Mouse (Mus musculus): Measurements from ENCODE around the gene Rmnd5b. TPM values are rescaled to one million over a fixed set of nuclear protein-coding genes. Genes with fewer than 3 reads are reported as not detected.
"Not testable (repeated sequence)": the region's sequence is repeated elsewhere in the genome, so short reads cannot be mapped to it uniquely, and the experiment has no call there.

Rmnd5b gene
- polyA plus RNA-seq, 1 experiment from 2014 or later = 77.7 TPM

- H3K4me2 ChIP-seq (replicated peaks); H3K9me3 ChIP-seq; ATAC-seq (replicated peaks); H3K4me3 ChIP-seq; H3K27ac ChIP-seq (replicated peaks); H3K27me3 ChIP-seq; H3K9ac ChIP-seq (replicated peaks): not testable (repeated sequence)
- Histone ChIP-seq H3K4me1 (peaks cover 22% of the 10 kb centered on the region), H3K36me3 (peaks cover 11% of the 10 kb centered on the region)
- 95% methylated on average over 7 of the region's 7 CpGs for WGBS
These were observed 2.5 kb downstream of the Rmnd5b start for GRCm38 (mm10) chr11:51633200-51633599.

GRCm38 (mm10) chr11:51632130-51632753 is 3.5 kb downstream of the Rmnd5b start:
- no peak for ATAC-seq (replicated peaks)
- WGBS = 92% methylated on average over 6 of the region's 6 CpGs

GRCm38 (mm10) chr11:51629651-51630314 is 5.9 kb downstream of the Rmnd5b start:
- Histone ChIP-seq H3K9ac (replicated peaks) (no peak overlapping the region), H3K27ac (replicated peaks) (no peak overlapping the region), H3K36me3 (peaks cover 42% of the 10 kb centered on the region), H3K9me3 (no peaks in the 10 kb centered on the region), H3K4me1 (peaks cover 6% of the 10 kb centered on the region), H3K27me3 (no peaks in the 10 kb centered on the region), H3K4me2 (replicated peaks) (no peak overlapping the region), H3K4me3 (no peak overlapping the region)
- ATAC-seq (replicated peaks) = no peak
- WGBS = 87% methylated on average over 15 of the region's 15 CpGs

More at GRCm38 (mm10) chr11:51632130-51632753, 3.5 kb downstream of the Rmnd5b start:
- peaks cover 22% of the 10 kb centered on the region for H3K4me1 ChIP-seq
- no peaks in the 10 kb centered on the region for H3K27me3 ChIP-seq
- no peak overlapping the region for H3K27ac ChIP-seq (replicated peaks)
- peaks cover 21% of the 10 kb centered on the region for H3K36me3 ChIP-seq
- no peaks in the 10 kb centered on the region for H3K9me3 ChIP-seq
- H3K4me3 ChIP-seq = no peak overlapping the region
- no peak overlapping the region for H3K4me2 ChIP-seq (replicated peaks)
- no peak overlapping the region for H3K9ac ChIP-seq (replicated peaks)

GRCm38 (mm10) chr11:51627907-51628306 is 7.8 kb downstream of the Rmnd5b start:
- no peak for ATAC-seq (replicated peaks)
- Histone ChIP-seq H3K9ac (replicated peaks) (no peak overlapping the region), H3K27ac (replicated peaks) (no peak overlapping the region), H3K4me3 (no peak overlapping the region), H3K4me1 (no peaks in the 10 kb centered on the region), H3K4me2 (replicated peaks) (no peak overlapping the region), H3K9me3 (no peaks in the 10 kb centered on the region), H3K27me3 (no peaks in the 10 kb centered on the region), H3K36me3 (peaks cover 60% of the 10 kb centered on the region)
- WGBS = 94% methylated on average over 8 of the region's 8 CpGs

- Histone ChIP-seq H3K4me3 (no peak overlapping the region), H3K27ac (replicated peaks) (no peak overlapping the region), H3K9ac (replicated peaks) (no peak overlapping the region), H3K9me3 (no peaks in the 10 kb centered on the region), H3K4me1 (no peaks in the 10 kb centered on the region), H3K4me2 (replicated peaks) (no peak overlapping the region), H3K36me3 (peaks cover 65% of the 10 kb centered on the region), H3K27me3 (no peaks in the 10 kb centered on the region)
- no peak for ATAC-seq (replicated peaks)
- WGBS = 97% methylated on average over 9 of the region's 9 CpGs
These were observed 8.3 kb downstream of the Rmnd5b start for GRCm38 (mm10) chr11:51627425-51627824.

GRCm38 (mm10) chr11:51625187-51625820 is 10.4 kb downstream of the Rmnd5b start:
- Histone ChIP-seq H3K4me1 (peaks cover 12% of the 10 kb centered on the region), H3K9ac (replicated peaks) (no peak overlapping the region), H3K27ac (replicated peaks) (no peak overlapping the region), H3K4me3 (no peak overlapping the region), H3K4me2 (replicated peaks) (no peak overlapping the region), H3K9me3 (no peaks in the 10 kb centered on the region), H3K27me3 (no peaks in the 10 kb centered on the region), H3K36me3 (peaks cover 73% of the 10 kb centered on the region)
- no peak for ATAC-seq (replicated peaks)
- WGBS = 83% methylated on average over 5 of the region's 5 CpGs

- H3K36me3 ChIP-seq = peaks cover 60% of the 10 kb centered on the region
- WGBS = 92% methylated on average over 7 of the region's 7 CpGs
- H3K4me2 ChIP-seq (replicated peaks) = no peak overlapping the region
- no peak overlapping the region for H3K4me3 ChIP-seq
- peaks cover 20% of the 10 kb centered on the region for H3K4me1 ChIP-seq
- ATAC-seq (replicated peaks) = no peak
- no peak overlapping the region for H3K9ac ChIP-seq (replicated peaks)
- H3K9me3 ChIP-seq = no peaks in the 10 kb centered on the region
- H3K27ac ChIP-seq (replicated peaks) = no peak overlapping the region
- no peaks in the 10 kb centered on the region for H3K27me3 ChIP-seq
These were observed 12.7 kb downstream of the Rmnd5b start for GRCm38 (mm10) chr11:51622971-51623491.

- Histone ChIP-seq H3K4me2 (replicated peaks) (no peak overlapping the region), H3K4me3 (no peak overlapping the region)
- no peak for ATAC-seq (replicated peaks)
These were observed 13.9 kb downstream of the Rmnd5b start for GRCm38 (mm10) chr11:51621776-51622175.

GRCm38 (mm10) chr11:51620084-51620483 is 15.6 kb downstream of the Rmnd5b start:
- no peaks in the 10 kb centered on the region for H3K27me3 ChIP-seq
- 2% methylated on average over 11 of the region's 11 CpGs for WGBS
- H3K27ac ChIP-seq (replicated peaks) = no peak overlapping the region
- peak overlapping the region; percentile 84 for H3K4me2 ChIP-seq (replicated peaks)
- H3K36me3 ChIP-seq = peaks cover 34% of the 10 kb centered on the region
- peak overlapping the region; percentile 91 for H3K4me3 ChIP-seq
- no peak for ATAC-seq (replicated peaks)
- H3K9me3 ChIP-seq = no peaks in the 10 kb centered on the region
- H3K9ac ChIP-seq (replicated peaks) = peak overlapping the region; percentile 69
- H3K4me1 ChIP-seq = peaks cover 29% of the 10 kb centered on the region

More at GRCm38 (mm10) chr11:51621776-51622175, 13.9 kb downstream of the Rmnd5b start:
- H3K27me3 ChIP-seq = no peaks in the 10 kb centered on the region
- no peak overlapping the region for H3K27ac ChIP-seq (replicated peaks)
- H3K36me3 ChIP-seq = peaks cover 48% of the 10 kb centered on the region
- WGBS = 91% methylated on average over 2 of the region's 2 CpGs
- H3K9me3 ChIP-seq = no peaks in the 10 kb centered on the region
- H3K4me1 ChIP-seq = peaks cover 20% of the 10 kb centered on the region
- H3K9ac ChIP-seq (replicated peaks) = no peak overlapping the region

GRCm38 (mm10) chr11:51619409-51620060 is 16.2 kb downstream of the Rmnd5b start, which contains the start of gene Nhp2:
Nhp2 (plus strand) TSS chr11:51619735.
- H3K9ac ChIP-seq (replicated peaks) = peak within 1 kb of the TSS; percentile 69
- H3K4me2 ChIP-seq (replicated peaks) = peak within 1 kb of the TSS; percentile 84
- H3K27me3 ChIP-seq = no peaks in the 10 kb centered on the region
- H3K9me3 ChIP-seq = no peaks in the 10 kb centered on the region
- H3K4me3 ChIP-seq = peak within 1 kb of the TSS; percentile 91
- H3K36me3 ChIP-seq = peaks cover 29% of the 10 kb centered on the region
- H3K27ac ChIP-seq (replicated peaks) = no peak within 1 kb of the TSS
- H3K4me1 ChIP-seq = peaks cover 30% of the 10 kb centered on the region
- under 1% methylated on average over 51 of the region's 51 CpGs for WGBS
- peak; percentile 96 for ATAC-seq (replicated peaks)

GRCm38 (mm10) chr11:51618894-51619408 is 16.7 kb downstream of the Rmnd5b start:
- Histone ChIP-seq H3K9me3 (no peaks in the 10 kb centered on the region), H3K4me2 (replicated peaks) (peak overlapping the region; percentile 84), H3K36me3 (peaks cover 23% of the 10 kb centered on the region), H3K27me3 (no peaks in the 10 kb centered on the region), H3K27ac (replicated peaks) (no peak overlapping the region), H3K4me3 (peak overlapping the region; percentile 91), H3K9ac (replicated peaks) (no peak overlapping the region), H3K4me1 (peaks cover 30% of the 10 kb centered on the region)
- 59% methylated on average over 8 of the region's 8 CpGs for WGBS
- peak; percentile 52 for ATAC-seq (replicated peaks)
